Mouse (Mus musculus) mesoderm, embryonic 11.5 days (tissue): ENCODE measurements around the gene Sema4d.
"Not testable (repeated sequence)": the region's sequence is repeated elsewhere in the genome, so short reads cannot be mapped to it uniquely, and the experiment has no call there.

Source experiments
- DNase-seq: peaks from one replicate; pipeline ENCODE4 v3.0.0-alpha.2; 2012; ENCODE audit warnings: low read depth, low spot score

The Sema4d gene

DNA sequence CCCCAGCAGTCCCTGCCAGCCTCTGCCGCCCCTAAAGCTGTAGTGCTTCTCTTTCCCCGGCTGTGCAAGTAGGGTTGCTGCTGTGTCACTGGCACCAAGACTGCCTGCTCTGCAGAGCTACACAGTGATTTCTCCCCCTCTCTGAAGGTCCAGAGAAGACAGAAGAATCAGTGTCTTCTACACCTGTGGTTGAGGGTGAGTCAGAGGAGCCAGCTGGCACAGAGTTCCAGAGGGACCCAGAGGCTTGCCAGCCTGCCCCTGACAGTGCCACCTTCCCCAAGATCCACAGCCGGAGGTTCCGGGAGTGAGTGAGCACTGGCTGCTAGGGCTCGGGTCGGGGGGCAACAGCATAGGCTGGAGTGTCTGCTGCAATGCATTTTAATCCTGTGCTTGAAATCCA lies 114.9 kb downstream of the Sema4d start:
- DNase-seq: no peak

- no peak for DNase-seq
These were observed 115.8 kb downstream of the Sema4d start for GRCm38 (mm10) chr13:51677630-51678185.

DNA sequence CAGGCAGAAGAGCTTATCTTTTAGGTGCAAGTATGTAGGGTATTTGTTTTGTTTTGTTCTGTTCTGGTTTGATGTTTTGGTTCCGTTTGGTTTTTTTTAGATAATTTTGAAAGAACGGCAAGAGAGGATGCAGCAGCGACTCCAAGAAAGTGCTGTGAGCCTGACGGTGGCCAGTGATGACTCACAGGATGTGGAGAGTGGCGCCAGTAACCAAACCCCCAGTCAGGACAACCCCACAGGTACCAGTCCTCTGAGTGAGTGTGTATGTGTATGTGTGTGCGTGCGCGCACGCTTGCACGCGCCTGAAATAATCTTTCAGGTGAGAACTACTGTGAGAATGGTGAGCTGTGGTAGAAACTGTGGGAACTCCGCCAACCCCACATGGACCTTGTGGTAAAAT lies 116.5 kb downstream of the Sema4d start:
- DNase-seq: no peak

- no peak for DNase-seq
These were observed 116.9 kb downstream of the Sema4d start for GRCm38 (mm10) chr13:51676641-51677040.

GRCm38 (mm10) chr13:51668195-51668594 lies 125.4 kb downstream of the Sema4d start:
- not testable (repeated sequence) for DNase-seq

DNA sequence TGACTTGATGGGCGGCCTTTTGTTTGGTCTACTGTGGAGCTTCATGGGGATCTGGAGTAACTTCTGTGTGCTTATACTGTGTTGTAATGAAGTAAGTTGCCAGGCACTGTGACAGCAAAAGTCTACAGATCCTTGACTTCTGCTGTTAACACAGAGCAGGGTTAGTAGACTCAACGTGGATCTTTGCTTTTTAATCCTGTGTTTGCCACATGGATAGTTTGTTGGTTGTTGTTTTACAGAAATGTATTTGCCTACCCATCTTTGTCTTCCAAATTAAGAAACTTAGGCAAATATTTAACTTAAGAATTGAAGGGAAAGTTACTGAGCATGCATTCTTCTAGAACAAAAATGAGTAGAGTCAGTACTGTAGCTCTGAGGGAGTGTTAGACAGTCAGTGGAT lies 130.0 kb downstream of the Sema4d start:
- no peak for DNase-seq

DNA sequence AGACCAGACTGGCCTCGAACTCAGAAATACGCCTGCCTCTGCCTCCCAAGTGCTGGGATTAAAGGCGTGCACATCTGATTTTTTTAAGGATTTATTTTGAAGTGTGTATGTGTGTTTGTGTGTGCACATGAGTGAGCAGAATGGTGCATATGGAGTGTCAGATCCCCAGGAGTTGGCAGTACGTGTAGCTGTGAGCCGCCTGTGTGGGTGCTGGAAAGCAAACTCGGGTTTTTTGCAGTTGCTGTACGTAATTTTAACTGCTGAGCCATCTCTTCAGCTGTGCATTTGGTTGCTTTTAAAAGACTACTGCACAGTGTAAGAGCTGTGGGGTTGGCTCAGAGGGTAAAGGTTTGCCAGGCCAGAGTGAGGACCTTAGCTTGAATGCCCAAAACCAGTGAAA lies 134.0 kb downstream of the Sema4d start:
- no peak for DNase-seq

GRCm38 (mm10) chr13:51658094-51658493 lies 135.5 kb downstream of the Sema4d start:
- no peak for DNase-seq

- no peak for DNase-seq
These were observed 136.9 kb downstream of the Sema4d start for GRCm38 (mm10) chr13:51656516-51657235.

- DNase-seq: no peak
These were observed 139.6 kb downstream of the Sema4d start for GRCm38 (mm10) chr13:51653961-51654360.

DNA sequence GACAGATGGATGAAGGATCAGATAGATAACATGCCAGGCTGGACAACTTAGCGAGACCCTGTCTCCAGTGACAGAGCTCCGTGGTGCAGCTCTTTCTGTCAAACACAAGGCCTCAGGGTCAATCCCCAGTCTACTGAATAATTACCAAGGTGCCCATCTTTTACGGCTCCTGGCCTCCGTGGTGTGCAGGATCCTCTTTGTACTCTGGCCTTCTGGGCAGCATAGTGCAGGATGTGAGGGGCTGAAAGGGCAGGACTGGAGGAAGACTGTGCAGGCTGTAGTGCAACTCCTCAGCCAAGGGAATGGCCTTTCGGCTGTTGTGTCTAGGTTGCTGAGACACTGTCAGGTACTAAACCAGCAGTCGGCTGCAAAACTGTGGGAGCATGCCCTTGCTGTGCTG lies 140.4 kb downstream of the Sema4d start:
- DNase-seq: no peak

GRCm38 (mm10) chr13:51651408-51652064 lies 142.0 kb downstream of the Sema4d start, which contains the start of gene Secisbp2:
Gene Secisbp2, plus strand, starts transcription at chr13:51651697.
- peak; percentile 94 for DNase-seq

DNA sequence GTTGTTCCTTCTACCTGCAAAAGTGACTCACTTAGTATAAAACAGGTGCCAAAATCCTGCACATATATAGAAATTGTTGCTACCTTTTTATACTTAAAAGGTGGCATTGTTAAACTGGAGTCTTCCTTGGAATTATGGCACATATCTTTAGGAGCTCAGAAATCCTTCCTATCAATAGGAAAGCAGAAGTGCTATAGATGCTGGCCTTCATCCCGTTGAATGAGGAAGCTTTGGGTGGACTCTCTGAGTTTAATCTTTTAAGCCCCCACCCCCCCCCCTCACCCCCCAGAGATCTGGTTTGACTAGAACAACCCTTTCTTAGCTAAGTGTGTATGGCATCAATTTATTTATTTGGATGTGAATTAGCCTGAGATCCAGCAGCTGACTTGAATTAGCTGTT lies 143.8 kb downstream of the Sema4d start:
- no peak for DNase-seq

DNA sequence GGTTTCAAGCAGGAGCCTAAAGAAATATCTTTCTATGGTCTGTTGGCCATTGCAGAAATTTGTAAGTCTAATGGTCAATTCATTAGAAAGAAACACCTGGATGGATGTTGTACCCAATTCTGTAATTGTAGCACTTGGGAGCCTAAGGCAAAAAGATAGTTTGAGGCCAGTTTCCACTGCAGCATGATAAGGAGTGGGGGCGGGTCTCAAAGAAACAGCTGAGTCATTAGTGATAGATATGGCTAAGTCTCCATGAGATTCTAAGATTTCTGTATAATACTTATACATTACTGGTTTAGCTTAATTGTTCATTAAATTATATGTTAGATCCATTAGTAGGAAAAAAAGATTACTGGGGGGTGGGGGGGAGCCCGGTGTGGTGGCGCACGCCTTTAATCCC lies 145.3 kb downstream of the Sema4d start:
- DNase-seq: no peak

DNA sequence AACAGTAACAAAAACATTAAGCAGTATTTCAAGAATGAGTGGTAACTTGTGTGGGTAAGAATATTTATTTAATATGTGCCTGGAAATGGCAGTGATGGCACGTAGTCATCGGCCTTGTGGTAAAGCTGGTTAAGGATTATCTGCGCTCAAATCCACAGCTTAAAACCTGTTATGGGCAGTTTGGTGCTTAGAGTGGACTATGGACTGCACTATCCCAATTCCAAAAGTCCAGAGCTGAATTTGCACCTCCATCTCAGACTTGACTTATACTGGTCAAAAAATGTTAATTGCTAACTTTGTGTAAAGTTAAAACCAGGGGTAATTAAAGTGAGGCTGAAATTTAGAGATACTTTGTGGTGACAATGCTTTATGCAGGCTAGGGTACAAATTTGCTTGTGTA lies 145.8 kb downstream of the Sema4d start:
- no peak for DNase-seq

DNA sequence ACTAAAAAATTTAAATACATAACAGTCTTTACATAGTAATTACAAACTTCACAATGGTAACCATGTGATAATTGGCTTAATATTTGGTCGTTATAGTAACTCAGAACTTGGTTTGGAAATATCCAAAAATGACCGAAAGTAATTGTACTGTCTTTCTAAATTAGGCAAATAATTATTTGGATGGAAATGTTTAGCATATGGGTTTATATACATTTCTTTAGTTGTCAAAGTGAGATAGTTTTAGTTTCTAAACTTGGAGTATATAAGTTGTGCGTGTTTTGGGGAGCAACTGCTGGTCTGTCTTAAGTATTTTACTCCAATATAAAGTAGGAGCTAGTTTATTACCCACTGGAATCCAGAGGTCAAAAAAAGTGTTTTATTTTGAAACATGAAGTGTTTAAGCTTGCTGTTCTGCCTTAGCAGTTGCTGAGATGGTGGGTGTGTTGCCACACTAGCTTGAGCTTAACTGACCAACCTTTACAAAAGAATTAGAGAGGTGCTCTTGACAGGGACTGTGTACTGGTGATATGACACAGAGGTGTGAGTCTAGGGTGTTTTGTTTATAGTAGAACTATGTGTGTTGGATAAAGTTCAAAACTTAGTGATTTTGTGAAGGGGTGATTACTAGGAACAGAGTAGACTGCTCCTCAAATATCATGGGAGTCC lies 147.1 kb downstream of the Sema4d start:
- DNase-seq: no peak

GRCm38 (mm10) chr13:51645872-51646271 lies 147.7 kb downstream of the Sema4d start:
- peak; percentile 34 for DNase-seq

DNA sequence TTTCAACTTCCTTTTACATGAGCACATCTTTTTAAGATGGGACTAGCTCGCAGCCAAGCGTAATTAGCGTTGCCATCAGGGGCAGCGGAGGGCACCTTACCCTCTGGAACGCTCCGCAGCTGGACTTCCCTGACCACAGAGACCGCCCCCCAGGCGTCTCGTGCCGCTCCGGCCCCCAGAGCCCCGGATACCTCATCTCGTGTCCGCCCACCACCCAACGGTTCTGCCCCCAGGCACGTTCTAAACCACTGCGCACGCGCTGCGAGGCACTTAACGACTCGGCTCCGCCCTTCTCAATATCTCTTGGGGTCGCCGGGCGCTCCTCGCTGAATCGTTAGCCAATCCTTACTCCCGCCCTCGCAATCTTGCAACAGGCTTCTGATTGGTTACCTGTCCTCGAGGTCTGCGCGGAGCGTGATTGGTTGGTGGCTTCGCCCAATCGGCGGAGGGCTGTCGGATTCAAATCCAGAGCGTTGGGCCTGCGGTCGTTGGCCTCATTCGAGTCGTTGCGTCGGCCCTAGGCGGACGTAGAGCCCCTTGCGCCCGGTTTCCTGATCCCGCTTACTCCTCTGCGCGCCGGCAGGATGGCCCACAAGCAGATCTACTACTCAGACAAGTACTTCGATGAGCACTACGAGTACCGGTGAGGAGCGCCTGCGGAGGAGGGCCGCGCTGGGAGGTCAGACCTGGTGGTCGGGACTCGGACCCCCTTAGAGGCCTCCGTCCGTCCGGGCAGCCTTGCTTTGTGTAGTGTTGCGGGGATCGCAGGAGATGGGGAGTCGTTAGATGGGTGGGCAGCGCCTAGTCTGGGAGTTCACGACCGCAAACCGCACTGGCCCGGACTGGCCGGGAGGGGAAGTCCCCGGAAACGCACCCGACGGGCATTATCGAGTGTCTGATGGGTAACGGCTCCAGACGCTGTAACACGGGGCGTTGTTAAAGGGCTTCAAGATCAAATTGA lies 148.4 kb downstream of the Sema4d start, which contains the start of gene Cks2:
TSS of gene Cks2 (plus strand) at position 404 of the 961 bp plus-strand sequence.
- DNase-seq: peak; percentile 100

DNA sequence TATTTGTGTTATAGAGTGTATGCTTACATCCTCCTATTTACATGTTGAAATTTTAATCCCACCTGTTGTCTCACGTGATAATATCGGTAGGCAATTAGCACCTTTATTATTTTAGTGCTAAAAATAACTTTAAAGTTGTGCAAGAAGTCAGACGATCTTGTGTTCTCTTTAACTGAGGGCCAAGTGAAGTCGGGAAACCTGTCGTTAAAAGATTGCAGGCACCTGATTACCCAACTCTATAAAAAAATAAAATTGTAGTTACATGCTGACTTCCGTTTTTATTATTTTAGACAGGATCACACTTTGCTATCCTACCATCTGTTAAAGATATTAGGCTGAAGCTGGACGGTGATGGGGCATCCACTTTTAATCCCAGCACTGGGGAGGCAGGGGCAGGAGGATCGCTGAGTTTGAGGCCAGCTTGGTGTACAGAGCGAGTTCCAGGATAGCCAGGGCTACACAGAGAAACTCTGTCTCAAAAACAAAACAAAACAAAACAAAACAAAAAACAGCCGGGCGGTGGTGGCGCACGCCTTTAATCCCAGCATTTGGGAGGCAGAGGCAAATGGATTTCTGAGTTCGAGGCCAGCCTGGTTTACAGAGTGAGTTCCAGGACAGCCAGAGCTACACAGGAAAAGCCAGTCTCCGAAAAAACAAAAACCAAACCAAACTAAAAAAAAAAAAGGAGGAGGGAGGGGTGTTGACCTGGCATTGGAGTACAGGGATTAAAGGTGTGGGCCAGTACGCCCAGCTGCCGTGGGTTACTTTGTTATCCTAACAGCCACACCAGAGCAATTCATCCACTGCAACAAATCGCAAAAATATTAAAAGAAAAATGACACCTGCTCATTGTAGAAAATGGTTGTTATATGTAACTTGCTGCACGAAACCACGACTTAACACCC lies 149.4 kb downstream of the Sema4d start:
- DNase-seq: no peak

- no peak for DNase-seq
These were observed 151.3 kb downstream of the Sema4d start for GRCm38 (mm10) chr13:51642171-51642778.
